Mouse (Mus musculus): ENCODE measurements at regions not wholly inside any gene's neighbourhood (a gene's known extent, or its start where the extent isn't known, plus 50 kb on each side); places are given as distances from the start of the nearest gene placed in this dataset.
"Not testable (repeated sequence)": the region's sequence is repeated elsewhere in the genome, so short reads cannot be mapped to it uniquely, and the experiment has no call there.

DNA sequence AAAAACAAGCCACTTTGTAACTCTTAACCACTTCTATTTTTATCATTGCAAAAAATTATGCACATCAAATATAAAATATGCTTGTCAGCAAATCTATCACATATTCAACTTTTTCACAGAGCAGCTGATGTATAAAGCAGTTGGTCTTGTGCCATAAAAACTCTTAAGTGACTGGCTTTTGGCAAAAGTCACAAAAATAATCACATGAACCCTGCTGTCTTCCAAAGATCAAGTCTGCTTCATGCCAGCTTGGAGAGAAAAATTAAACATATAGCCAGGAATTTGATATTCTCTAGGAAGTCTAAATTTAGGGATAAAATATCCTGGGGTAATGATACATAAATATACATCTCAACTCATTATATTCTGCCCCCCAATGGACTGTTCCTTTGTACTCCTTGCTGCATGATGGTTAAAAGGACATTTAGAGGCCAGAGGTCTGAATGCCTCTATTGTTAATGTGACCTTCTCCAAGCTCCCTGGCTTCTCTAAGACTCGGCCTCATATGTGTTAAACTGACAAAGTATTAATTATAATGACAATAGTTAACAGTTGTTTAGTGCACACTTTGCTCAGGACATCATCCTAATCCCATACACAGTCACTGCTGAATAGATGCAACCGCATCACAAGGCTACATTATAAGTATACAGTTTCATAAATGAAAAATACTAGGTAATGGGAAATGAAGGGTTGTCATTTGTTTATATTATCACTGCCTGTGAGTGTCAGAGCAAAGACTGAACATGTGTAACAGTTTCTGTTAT lies 422.9 kb upstream of the Hs3st1 start:
- WGBS: 55% methylated on average over 2 of the region's 2 CpGs
- Histone ChIP-seq H3K9ac (ENCODE audit: low read length) (no peak overlapping the region), H3K4me3 (ENCODE audit: low read length) (no peak overlapping the region), H3K4me1 (replicated peaks; ENCODE audit: control insufficient read depth, insufficient read depth, low read length) (no peaks in the 10 kb centered on the region), H3K36me3 (ENCODE audit: control insufficient read depth, insufficient read depth, low read length) (no peaks in the 10 kb centered on the region), H3K4me2 (ENCODE audit: low read depth, low read length) (no peak overlapping the region), H3K27me3 (ENCODE audit: control insufficient read depth, insufficient read depth, low read depth, low read length) (no peaks in the 10 kb centered on the region), H3K9me3 (ENCODE audit: control insufficient read depth, low read length) (no peaks in the 10 kb centered on the region), H3K27ac (ENCODE audit: low read length) (no peak overlapping the region)
- ATAC-seq (ENCODE audit: low read depth): no peak

DNA sequence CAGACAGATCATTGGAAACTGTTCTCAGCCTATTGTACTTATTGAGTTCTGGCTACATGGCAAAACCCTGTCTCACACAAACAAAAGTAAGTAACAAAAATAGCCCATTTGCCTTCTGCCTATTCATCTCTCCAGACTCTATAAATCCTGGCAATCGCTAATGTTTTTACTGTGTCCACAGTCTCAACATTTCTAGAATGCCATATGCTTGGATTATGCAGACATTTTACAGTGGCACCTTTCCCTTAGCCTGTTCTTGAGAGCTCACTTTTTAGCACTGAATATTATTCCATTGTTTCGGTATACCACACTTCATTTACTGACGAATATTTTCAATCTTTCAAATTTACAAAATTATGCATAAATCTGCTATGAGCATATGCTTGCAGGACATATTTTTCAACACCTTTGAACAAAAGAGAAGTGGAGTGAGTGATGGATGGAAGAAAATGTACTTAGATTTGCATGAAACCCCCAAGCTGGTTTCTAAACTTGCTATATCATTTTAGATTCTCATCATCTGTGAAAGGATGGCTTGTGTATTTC lies 381.5 kb upstream of the Hs3st1 start:
- Histone ChIP-seq H3K9me3 (ENCODE audit: control insufficient read depth, low read length) (no peaks in the 10 kb centered on the region), H3K4me1 (replicated peaks; ENCODE audit: control insufficient read depth, insufficient read depth, low read length) (no peaks in the 10 kb centered on the region), H3K4me3 (ENCODE audit: low read length) (no peak overlapping the region), H3K4me2 (ENCODE audit: low read depth, low read length) (no peak overlapping the region), H3K27ac (ENCODE audit: low read length) (no peak overlapping the region), H3K27me3 (ENCODE audit: control insufficient read depth, insufficient read depth, low read depth, low read length) (no peaks in the 10 kb centered on the region), H3K9ac (ENCODE audit: low read length) (no peak overlapping the region), H3K36me3 (ENCODE audit: control insufficient read depth, insufficient read depth, low read length) (no peaks in the 10 kb centered on the region)
- no peak for ATAC-seq (ENCODE audit: low read depth)
- WGBS: 78% methylated on average over 3 of the region's 3 CpGs

DNA sequence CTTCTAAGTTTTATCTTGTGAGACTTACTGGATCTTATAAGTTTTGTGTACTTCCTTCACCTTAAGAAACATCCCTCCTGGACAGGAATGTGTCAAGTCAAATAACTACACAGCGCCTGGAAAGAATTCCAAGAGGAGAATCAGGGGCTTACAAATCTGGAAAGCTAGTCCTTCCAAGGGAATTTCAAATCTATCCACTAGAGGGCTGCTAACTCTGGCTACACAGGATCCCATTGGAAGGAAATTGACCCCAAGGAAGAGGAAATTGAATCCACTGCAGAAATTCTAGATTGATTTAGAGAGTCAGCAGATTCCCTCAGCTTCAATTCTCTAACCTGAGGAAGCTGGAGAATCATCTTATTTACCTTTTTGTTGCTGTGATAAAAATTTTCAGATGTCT lies 369.1 kb upstream of the Hs3st1 start:
- no peak for ATAC-seq (ENCODE audit: low read depth)
- no peak overlapping the region for H3K4me2 ChIP-seq (ENCODE audit: low read depth, low read length)
- H3K27me3 ChIP-seq (ENCODE audit: control insufficient read depth, insufficient read depth, low read depth, low read length): no peaks in the 10 kb centered on the region
- H3K9ac ChIP-seq (ENCODE audit: low read length): no peak overlapping the region
- H3K4me3 ChIP-seq (ENCODE audit: low read length): no peak overlapping the region
- H3K36me3 ChIP-seq (ENCODE audit: control insufficient read depth, insufficient read depth, low read length): no peaks in the 10 kb centered on the region
- 65% methylated on average over 1 of the region's 1 CpGs for WGBS
- no peaks in the 10 kb centered on the region for H3K9me3 ChIP-seq (ENCODE audit: control insufficient read depth, low read length)
- H3K27ac ChIP-seq (ENCODE audit: low read length): no peak overlapping the region
- no peaks in the 10 kb centered on the region for H3K4me1 ChIP-seq (replicated peaks; ENCODE audit: control insufficient read depth, insufficient read depth, low read length)

GRCm38 (mm10) chr5:40116849-40117248 lies 361.6 kb upstream of the Hs3st1 start:
- Histone ChIP-seq H3K36me3 (ENCODE audit: control insufficient read depth, insufficient read depth, low read length) (no peaks in the 10 kb centered on the region), H3K4me1 (replicated peaks; ENCODE audit: control insufficient read depth, insufficient read depth, low read length) (no peaks in the 10 kb centered on the region)
- no peak for ATAC-seq (ENCODE audit: low read depth)

DNA sequence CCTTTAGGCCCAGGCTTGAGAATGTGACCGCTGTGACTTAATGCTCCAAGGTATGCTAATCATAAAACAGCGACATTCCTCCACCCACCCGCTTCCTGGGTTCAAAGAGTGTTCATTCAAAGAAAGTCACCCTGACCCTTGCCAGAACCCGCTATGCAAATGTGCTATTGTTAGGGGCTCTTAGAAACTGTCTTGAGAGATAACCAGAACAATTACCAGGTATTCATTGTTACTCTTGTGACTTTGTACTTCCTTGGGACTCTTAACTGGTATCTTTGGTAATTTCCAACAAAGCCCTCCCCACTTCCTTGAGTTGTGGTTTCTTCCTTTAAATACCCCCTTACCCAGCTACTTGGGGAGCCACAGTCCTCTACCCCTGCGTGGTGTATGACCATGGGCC lies 334.3 kb upstream of the Hs3st1 start:
- not testable (repeated sequence) for H3K36me3 ChIP-seq (ENCODE audit: control insufficient read depth, insufficient read depth, low read length)
- 70% methylated on average over 5 of the region's 5 CpGs for WGBS

More at GRCm38 (mm10) chr5:40116849-40117248, 361.6 kb upstream of the Hs3st1 start:
- no peak overlapping the region for H3K27ac ChIP-seq (ENCODE audit: low read length)
- H3K4me3 ChIP-seq (ENCODE audit: low read length): no peak overlapping the region
- no peak overlapping the region for H3K4me2 ChIP-seq (ENCODE audit: low read depth, low read length)
- H3K27me3 ChIP-seq (ENCODE audit: control insufficient read depth, insufficient read depth, low read depth, low read length): no peaks in the 10 kb centered on the region
- H3K9ac ChIP-seq (ENCODE audit: low read length): no peak overlapping the region
- no peaks in the 10 kb centered on the region for H3K9me3 ChIP-seq (ENCODE audit: control insufficient read depth, low read length)

GRCm38 (mm10) chr5:40045288-40045687 lies 290.0 kb upstream of the Hs3st1 start:
- H3K9ac ChIP-seq (ENCODE audit: low read length): no peak overlapping the region
- no peak overlapping the region for H3K4me2 ChIP-seq (ENCODE audit: low read depth, low read length)
- H3K4me3 ChIP-seq (ENCODE audit: low read length): no peak overlapping the region
- no peaks in the 10 kb centered on the region for H3K4me1 ChIP-seq (replicated peaks; ENCODE audit: control insufficient read depth, insufficient read depth, low read length)
- H3K27ac ChIP-seq (ENCODE audit: low read length): no peak overlapping the region
- no peaks in the 10 kb centered on the region for H3K36me3 ChIP-seq (ENCODE audit: control insufficient read depth, insufficient read depth, low read length)
- WGBS: 36% methylated on average over 5 of the region's 5 CpGs
- no peak for ATAC-seq (ENCODE audit: low read depth)
- H3K9me3 ChIP-seq (ENCODE audit: control insufficient read depth, low read length): no peaks in the 10 kb centered on the region
- H3K27me3 ChIP-seq (ENCODE audit: control insufficient read depth, insufficient read depth, low read depth, low read length): no peaks in the 10 kb centered on the region

More for the DNA sequence above, 334.3 kb upstream of the Hs3st1 start:
- H3K4me3 ChIP-seq (ENCODE audit: low read length); H3K9me3 ChIP-seq (ENCODE audit: control insufficient read depth, low read length); H3K4me1 ChIP-seq (replicated peaks; ENCODE audit: control insufficient read depth, insufficient read depth, low read length); H3K9ac ChIP-seq (ENCODE audit: low read length); H3K4me2 ChIP-seq (ENCODE audit: low read depth, low read length); H3K27me3 ChIP-seq (ENCODE audit: control insufficient read depth, insufficient read depth, low read depth, low read length); H3K27ac ChIP-seq (ENCODE audit: low read length); ATAC-seq (ENCODE audit: low read depth): not testable (repeated sequence)

- no peak overlapping the region for H3K4me3 ChIP-seq (ENCODE audit: low read length)
- no peak overlapping the region for H3K4me2 ChIP-seq (ENCODE audit: low read depth, low read length)
- H3K4me1 ChIP-seq (replicated peaks; ENCODE audit: control insufficient read depth, insufficient read depth, low read length): no peaks in the 10 kb centered on the region
- no peak overlapping the region for H3K9ac ChIP-seq (ENCODE audit: low read length)
- H3K27me3 ChIP-seq (ENCODE audit: control insufficient read depth, insufficient read depth, low read depth, low read length): no peaks in the 10 kb centered on the region
- no peak for ATAC-seq (ENCODE audit: low read depth)
- no peaks in the 10 kb centered on the region for H3K36me3 ChIP-seq (ENCODE audit: control insufficient read depth, insufficient read depth, low read length)
- H3K27ac ChIP-seq (ENCODE audit: low read length): no peak overlapping the region
- 78% methylated on average over 5 of the region's 5 CpGs for WGBS
- H3K9me3 ChIP-seq (ENCODE audit: control insufficient read depth, low read length): no peaks in the 10 kb centered on the region
Observed at GRCm38 (mm10) chr5:40034452-40034851, 279.2 kb upstream of the Hs3st1 start.

- no peak overlapping the region for H3K4me2 ChIP-seq (ENCODE audit: low read depth, low read length)
- H3K4me1 ChIP-seq (replicated peaks; ENCODE audit: control insufficient read depth, insufficient read depth, low read length): no peaks in the 10 kb centered on the region
- H3K4me3 ChIP-seq (ENCODE audit: low read length): no peak overlapping the region
- H3K27ac ChIP-seq (ENCODE audit: low read length): no peak overlapping the region
- no peaks in the 10 kb centered on the region for H3K9me3 ChIP-seq (ENCODE audit: control insufficient read depth, low read length)
- no peak for ATAC-seq (ENCODE audit: low read depth)
- H3K9ac ChIP-seq (ENCODE audit: low read length): no peak overlapping the region
- no peaks in the 10 kb centered on the region for H3K36me3 ChIP-seq (ENCODE audit: control insufficient read depth, insufficient read depth, low read length)
- 68% methylated on average over 2 of the region's 2 CpGs for WGBS
- H3K27me3 ChIP-seq (ENCODE audit: control insufficient read depth, insufficient read depth, low read depth, low read length): no peaks in the 10 kb centered on the region
Observed at GRCm38 (mm10) chr5:40033686-40034085, 278.4 kb upstream of the Hs3st1 start.

GRCm38 (mm10) chr5:40030261-40030660 lies 275.0 kb upstream of the Hs3st1 start:
- Histone ChIP-seq H3K9ac (ENCODE audit: low read length) (no peak overlapping the region), H3K36me3 (ENCODE audit: control insufficient read depth, insufficient read depth, low read length) (no peaks in the 10 kb centered on the region), H3K9me3 (ENCODE audit: control insufficient read depth, low read length) (no peaks in the 10 kb centered on the region), H3K4me3 (ENCODE audit: low read length) (no peak overlapping the region), H3K4me2 (ENCODE audit: low read depth, low read length) (no peak overlapping the region), H3K4me1 (replicated peaks; ENCODE audit: control insufficient read depth, insufficient read depth, low read length) (no peaks in the 10 kb centered on the region), H3K27me3 (ENCODE audit: control insufficient read depth, insufficient read depth, low read depth, low read length) (no peaks in the 10 kb centered on the region), H3K27ac (ENCODE audit: low read length) (no peak overlapping the region)
- 78% methylated on average over 6 of the region's 6 CpGs for WGBS
- no peak for ATAC-seq (ENCODE audit: low read depth)

Data from lung, embryonic 16.5 days (tissue).